Mouse (Mus musculus) limb, embryonic 13.5 days (tissue): Measurements from ENCODE around the gene Hoxd4. TPM values are rescaled to one million over a fixed set of nuclear protein-coding genes. Genes with fewer than 3 reads are reported as not detected.
A peak's percentile ranks its signal among the peaks of the same experiment; 100 is the strongest.

ENCODE experiments used
- ATAC-seq: fragments of 200-750 bp; cut with Nextera tagmentation; 2 replicates; pipeline ENCODE4 v1.8.0; 2017; ENCODE audit warnings: low read depth, moderate number of reproducible peaks, moderate TSS enrichment; ENCODE audit not compliant: low FRiP score
- H3K27ac ChIP-seq: fragments of 300-500 bp; sonication (generic); 2 replicates; pipeline ENCODE4 v1.5.1; 2015; ENCODE audit warnings: inconsistent platforms, mild to moderate bottlenecking, moderate library complexity
- H3K27me3 ChIP-seq: fragments of 300-500 bp; sonication (generic); 2 replicates; pipeline ENCODE4 v1.6.1; 2015; ENCODE audit warnings: mild to moderate bottlenecking, inconsistent platforms
- H3K36me3 ChIP-seq: fragments of 300-500 bp; sonication (generic); 2 replicates; pipeline ENCODE4 v1.6.1; 2015; ENCODE audit warnings: inconsistent platforms, mild to moderate bottlenecking, moderate library complexity
- H3K4me1 ChIP-seq: fragments of 300-500 bp; sonication (generic); 2 replicates; pipeline ENCODE4 v1.6.1; 2015; ENCODE audit warnings: inconsistent platforms
- H3K4me2 ChIP-seq: fragments of 300-500 bp; sonication (generic); replicated peaks from 2 replicates; pipeline ENCODE4 v1.6.1; 2015; ENCODE audit warnings: inconsistent platforms, mild to moderate bottlenecking, moderate library complexity
- H3K4me3 ChIP-seq: fragments of 300-500 bp; sonication (generic); 2 replicates; pipeline ENCODE4 v1.5.1; 2015; ENCODE audit warnings: moderate library complexity, mild to moderate bottlenecking, inconsistent platforms
- H3K9ac ChIP-seq: fragments of 300-500 bp; sonication (generic); 2 replicates; pipeline ENCODE4 v1.6.1; 2015; ENCODE audit warnings: mild to moderate bottlenecking, inconsistent platforms
- H3K9me3 ChIP-seq: fragments of 300-500 bp; sonication (generic); 2 replicates; pipeline ENCODE4 v1.6.1; 2016; ENCODE audit warnings: inconsistent platforms
- WGBS: fragments of 180-500 bp; shearing (Covaris S2); methylation state at CpG from one replicate; pipeline ENCODE4 v1.1.7; 2015; 5-methylcytosine and 5-hydroxymethylcytosine counted together
- polyA plus RNA-seq: library from polyadenylated mRNA; unstranded; fragments of >200 nt; fragmentation: Nextera tagmentation; extraction: Ambion mirVana; gene quantifications from 2 replicates; pipeline ENCODE4 v1.2.1, GENCODE M21; 2015

Gene Hoxd4
- polyA plus RNA-seq, 1 experiment from 2014 or later, result 0.55 TPM

DNA sequence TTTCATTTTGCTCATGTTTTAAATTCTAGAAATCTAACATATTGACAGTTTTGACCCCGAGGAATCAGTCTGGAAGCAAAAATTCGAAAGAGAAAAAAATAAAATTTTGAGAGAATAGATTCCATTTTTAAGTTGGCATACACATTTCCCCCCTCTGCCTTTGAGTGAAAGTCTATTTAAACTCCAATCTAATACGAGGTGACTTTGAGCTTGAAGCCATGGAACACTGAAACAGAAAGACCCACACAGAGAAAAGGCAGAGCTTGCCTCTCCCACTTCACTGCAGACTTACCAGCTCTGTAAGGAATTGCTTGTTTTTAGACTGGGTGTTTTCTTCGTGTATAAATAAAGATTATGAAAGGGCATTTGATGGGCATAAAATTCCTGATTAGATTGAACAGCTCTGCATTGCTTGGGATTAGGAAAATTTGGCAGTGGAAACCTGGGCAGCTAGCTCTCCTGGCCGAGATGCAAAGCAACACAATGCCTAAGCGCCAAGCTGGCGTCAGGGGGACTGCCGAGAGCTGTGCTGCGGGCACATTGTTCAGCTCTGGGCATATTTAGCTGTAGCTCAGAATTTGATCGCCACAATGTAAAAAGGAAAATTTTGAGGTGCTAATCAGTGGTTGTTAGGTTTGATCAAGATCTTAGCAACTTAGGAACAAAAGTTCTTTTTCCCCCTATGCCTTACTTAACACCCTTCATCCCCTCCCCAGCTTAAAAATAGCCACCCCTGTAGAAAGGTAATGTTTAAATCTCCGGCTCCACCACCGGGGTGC lies 22.7 kb upstream of the Hoxd4 start:
- Histone ChIP-seq H3K9ac (peak overlapping the region; percentile 98), H3K36me3 (peaks cover 21% of the 10 kb centered on the region; the same call in 1 of the 2 replicates), H3K9me3 (no peaks in the 10 kb centered on the region), H3K27ac (peak overlapping the region; percentile 93), H3K4me1 (peaks cover 42% of the 10 kb centered on the region), H3K27me3 (peaks cover 46% of the 10 kb centered on the region), H3K4me3 (peak overlapping the region; percentile 79), H3K4me2 (peak overlapping the region; percentile 77)
- ATAC-seq, result no peak
- 7% methylated on average over 12 of the region's 12 CpGs for WGBS

DNA sequence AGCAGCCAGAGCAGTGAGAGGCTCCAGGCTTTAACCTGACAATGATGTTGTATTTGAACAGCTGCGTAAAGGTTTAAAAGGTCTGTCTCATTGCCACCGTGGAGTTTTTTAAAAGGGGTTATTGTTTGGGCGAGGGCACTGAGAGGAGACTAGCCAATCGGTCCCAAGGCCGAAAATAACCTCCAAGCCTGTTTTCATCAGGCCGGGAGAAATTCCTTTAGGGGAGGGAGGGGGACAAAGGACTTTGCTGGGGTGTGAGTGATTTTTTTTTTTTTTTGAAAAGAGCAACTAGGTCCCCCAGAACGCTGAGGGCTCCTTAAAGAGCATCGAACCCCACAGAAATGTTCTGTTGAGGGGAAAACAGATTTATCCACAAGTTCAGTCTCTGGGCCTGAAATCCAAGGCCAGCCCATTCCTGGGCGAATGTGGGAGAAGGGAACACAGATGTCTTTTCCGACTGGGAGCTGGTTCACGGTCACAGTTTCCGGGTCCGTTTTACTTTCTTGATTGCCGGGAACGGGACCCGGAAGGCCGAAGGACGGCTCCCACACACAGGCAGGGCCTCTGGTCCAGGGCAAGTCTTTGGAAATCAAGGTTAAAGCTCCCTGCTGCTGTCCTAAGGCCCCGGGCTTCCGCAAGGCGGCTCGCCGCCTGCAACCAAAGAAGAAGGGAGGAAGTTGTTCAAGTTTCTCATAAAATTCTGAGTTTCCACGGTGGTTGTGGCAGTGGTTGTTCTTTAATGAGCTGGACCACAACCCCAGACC lies 22.0 kb upstream of the Hoxd4 start:
- H3K36me3 ChIP-seq, result peaks cover 16% of the 10 kb centered on the region; the same call in 1 of the 2 replicates
- ATAC-seq, result no peak
- 3% methylated on average over 24 of the region's 24 CpGs for WGBS
- peak overlapping the region; percentile 93 for H3K27ac ChIP-seq
- H3K4me2 ChIP-seq, result peak overlapping the region; percentile 77
- H3K9me3 ChIP-seq, result no peaks in the 10 kb centered on the region
- peaks cover 40% of the 10 kb centered on the region for H3K27me3 ChIP-seq
- H3K4me1 ChIP-seq, result peaks cover 45% of the 10 kb centered on the region
- H3K4me3 ChIP-seq, result peak overlapping the region; percentile 79
- H3K9ac ChIP-seq, result peak overlapping the region; percentile 98

DNA sequence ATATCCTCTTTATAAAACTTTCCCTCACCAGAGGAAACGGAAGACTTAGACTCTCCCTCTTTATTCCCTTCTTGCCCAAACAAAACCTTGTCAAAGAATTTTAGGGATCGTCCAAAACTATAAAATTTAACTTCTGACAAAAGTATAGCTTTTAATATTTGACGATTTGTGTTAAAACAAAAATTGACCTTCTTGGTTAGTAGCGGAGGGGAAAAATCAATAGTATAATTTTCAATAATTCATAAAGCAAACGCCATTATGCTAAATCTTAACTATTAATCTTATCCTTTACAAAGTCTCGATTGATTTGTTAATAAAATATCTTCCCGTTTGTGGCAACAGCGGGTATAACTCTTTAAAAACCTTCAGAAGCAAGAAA lies 21.4 kb upstream of the Hoxd4 start:
- Histone ChIP-seq H3K9ac (peak overlapping the region; percentile 98), H3K4me3 (peak overlapping the region; percentile 79), H3K27me3 (peaks cover 41% of the 10 kb centered on the region), H3K36me3 (peaks cover 16% of the 10 kb centered on the region; the same call in 1 of the 2 replicates), H3K9me3 (no peaks in the 10 kb centered on the region), H3K27ac (peak overlapping the region; percentile 95), H3K4me1 (peaks cover 51% of the 10 kb centered on the region), H3K4me2 (peak overlapping the region; percentile 91)
- no peak for ATAC-seq
- WGBS, result 8% methylated on average over 8 of the region's 8 CpGs

DNA sequence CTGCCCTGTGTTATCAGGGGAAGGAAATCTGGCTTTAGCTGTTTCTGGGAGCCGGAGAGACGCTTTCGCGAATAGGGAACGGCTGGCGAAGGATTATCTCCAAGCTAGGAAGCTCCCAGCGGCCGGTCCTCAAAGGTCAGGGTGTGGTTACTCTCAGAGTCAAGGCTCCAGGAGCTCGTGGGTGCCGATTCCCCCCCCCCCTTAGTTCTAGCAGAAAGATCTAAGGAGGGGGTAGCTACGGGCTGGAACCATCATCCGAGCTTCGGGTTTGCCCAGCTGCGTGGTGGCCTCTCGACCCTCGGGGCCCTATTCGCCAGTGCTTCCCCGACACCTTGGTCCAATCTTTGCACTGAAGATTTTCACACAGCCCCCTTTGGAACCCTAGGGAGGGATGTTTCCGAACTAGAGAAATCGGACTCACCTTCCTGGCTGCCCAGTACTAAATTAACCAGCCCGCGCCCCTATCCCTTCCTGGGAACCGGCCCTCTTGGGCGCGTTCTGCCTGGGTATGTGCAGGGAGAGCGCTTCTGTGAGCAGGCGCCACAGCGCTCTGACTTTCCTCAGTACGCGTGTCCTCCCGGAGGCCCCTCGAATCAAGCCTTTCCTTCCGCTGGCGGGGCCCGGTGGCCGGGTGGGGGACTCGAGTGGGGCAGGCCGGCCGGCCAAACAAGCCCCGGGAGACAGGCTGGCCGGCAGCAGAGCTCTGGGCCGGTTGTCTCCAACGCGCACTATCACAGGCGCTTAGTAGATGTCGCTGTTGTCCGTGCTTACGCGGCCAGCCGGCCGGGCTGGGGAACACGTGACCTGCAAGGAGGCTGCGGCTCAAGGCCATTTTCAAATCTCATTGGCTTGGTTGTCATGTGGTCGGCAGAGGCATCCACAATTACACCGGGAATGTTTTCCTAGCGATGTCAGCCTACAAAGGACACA lies 20.4 kb upstream of the Hoxd4 start, which contains the start of gene Hoxd10:
Gene Hoxd10 (plus strand): TSS at position 903 of the 930 bp plus-strand sequence.
- H3K27ac ChIP-seq, result peak within 1 kb of the TSS; percentile 95
- peaks cover 16% of the 10 kb centered on the region; the same call in 1 of the 2 replicates for H3K36me3 ChIP-seq
- H3K27me3 ChIP-seq, result peaks cover 49% of the 10 kb centered on the region
- H3K4me1 ChIP-seq, result peaks cover 60% of the 10 kb centered on the region
- H3K9me3 ChIP-seq, result no peaks in the 10 kb centered on the region
- H3K9ac ChIP-seq, result peak within 1 kb of the TSS; percentile 92
- H3K4me2 ChIP-seq, result peak within 1 kb of the TSS; percentile 91
- H3K4me3 ChIP-seq, result peak within 1 kb of the TSS; percentile 60
- WGBS, result 2% methylated on average over 56 of the region's 56 CpGs
- peak; percentile 88 for ATAC-seq

DNA sequence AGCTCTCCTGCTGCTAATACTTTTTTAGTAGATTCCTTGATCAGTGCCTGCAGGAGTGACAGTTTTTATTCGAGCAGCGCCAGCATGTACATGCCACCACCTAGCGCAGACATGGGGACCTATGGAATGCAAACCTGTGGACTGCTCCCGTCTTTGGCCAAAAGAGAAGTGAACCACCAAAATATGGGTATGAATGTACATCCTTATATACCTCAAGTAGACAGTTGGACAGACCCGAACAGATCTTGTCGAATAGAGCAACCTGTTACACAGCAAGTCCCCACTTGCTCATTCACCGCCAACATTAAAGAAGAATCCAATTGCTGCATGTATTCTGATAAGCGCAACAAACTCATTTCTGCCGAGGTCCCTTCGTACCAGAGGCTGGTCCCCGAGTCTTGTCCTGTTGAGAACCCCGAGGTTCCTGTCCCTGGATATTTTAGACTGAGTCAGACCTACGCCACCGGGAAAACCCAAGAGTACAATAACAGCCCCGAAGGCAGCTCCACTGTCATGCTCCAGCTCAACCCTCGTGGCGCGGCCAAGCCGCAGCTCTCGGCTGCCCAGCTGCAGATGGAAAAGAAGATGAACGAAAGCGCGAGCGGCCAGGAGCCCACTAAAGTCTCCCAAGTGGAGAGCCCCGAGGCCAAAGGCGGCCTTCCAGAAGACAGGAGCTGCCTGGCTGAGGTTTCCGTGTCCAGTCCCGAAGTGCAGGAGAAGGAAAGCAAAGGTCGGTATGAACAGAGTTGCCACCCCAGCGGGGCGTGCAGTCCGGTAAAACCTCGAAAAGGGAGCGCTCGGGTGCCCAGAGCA lies 19.5 kb upstream of the Hoxd4 start:
- Histone ChIP-seq H3K36me3 (peaks cover 16% of the 10 kb centered on the region; the same call in 1 of the 2 replicates), H3K9ac (peak overlapping the region; percentile 92), H3K27me3 (peaks cover 48% of the 10 kb centered on the region), H3K4me3 (peak overlapping the region; percentile 60), H3K27ac (peak overlapping the region; percentile 95), H3K4me2 (peak overlapping the region; percentile 91), H3K4me1 (peaks cover 66% of the 10 kb centered on the region), H3K9me3 (no peaks in the 10 kb centered on the region)
- WGBS, result 3% methylated on average over 35 of the region's 35 CpGs
- no peak for ATAC-seq

DNA sequence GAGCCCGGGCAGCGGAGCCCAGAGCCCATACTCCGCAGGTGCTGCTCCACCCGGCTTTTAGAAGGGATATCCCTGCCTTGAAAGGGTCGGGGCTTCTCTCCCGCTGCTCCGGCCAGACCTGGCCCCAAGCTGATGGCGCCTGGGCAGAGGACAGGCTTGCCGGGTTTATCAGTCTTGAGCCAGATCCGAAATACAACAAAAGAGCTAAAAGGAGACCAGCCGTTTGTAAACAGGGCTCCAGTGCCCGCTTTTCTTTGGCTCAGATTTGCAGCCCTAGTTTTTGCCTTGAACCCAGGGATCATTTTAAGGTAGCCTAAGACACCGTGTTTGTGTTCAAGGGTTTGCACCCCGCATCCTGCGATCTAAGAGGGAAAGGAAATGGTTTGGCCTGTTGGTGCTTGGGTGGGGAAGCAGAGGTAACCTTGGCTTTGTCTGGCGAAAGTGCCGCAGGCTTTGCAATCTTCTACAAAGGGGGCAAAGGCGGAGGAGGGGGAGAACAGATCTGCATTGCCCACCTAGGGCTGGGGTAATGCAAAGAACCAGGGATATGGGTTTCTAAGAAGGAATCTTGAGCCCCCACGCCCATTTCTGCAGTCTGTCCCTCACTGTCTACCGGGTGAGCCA lies 18.8 kb upstream of the Hoxd4 start:
- Histone ChIP-seq H3K4me1 (peaks cover 64% of the 10 kb centered on the region), H3K4me3 (peak overlapping the region; percentile 60), H3K4me2 (peak overlapping the region; percentile 91), H3K9me3 (no peaks in the 10 kb centered on the region), H3K27me3 (peaks cover 52% of the 10 kb centered on the region), H3K27ac (peak overlapping the region; percentile 95), H3K9ac (peak overlapping the region; percentile 92), H3K36me3 (peaks cover 13% of the 10 kb centered on the region; the same call in 1 of the 2 replicates)
- WGBS, result 5% methylated on average over 20 of the region's 20 CpGs
- ATAC-seq, result no peak

DNA sequence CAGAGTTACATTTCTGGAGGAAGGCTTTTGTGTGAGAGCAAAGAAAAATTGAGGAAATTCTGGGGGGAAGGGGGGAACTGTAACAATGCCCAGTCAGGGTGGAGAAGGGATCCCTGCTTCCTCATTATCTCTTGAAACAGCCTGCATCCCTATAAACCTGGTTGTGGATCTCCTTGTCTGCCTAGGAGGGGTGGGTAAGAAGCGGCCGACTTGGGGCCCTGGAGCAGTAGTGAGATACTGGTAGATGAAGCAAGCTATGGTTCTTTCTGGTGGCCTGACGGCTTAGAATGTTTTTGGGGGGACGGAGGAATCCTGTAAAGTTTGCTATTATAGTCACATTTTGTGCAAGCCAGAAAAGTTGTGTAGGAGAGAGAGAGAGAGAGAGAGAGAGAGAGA lies 18.3 kb upstream of the Hoxd4 start:
- ATAC-seq, result no peak
- peak overlapping the region; percentile 60 for H3K4me3 ChIP-seq
- H3K27me3 ChIP-seq, result peaks cover 55% of the 10 kb centered on the region
- peaks cover 61% of the 10 kb centered on the region for H3K4me1 ChIP-seq
- H3K4me2 ChIP-seq, result peak overlapping the region; percentile 91
- WGBS, result 15% methylated on average over 4 of the region's 4 CpGs
- no peaks in the 10 kb centered on the region for H3K9me3 ChIP-seq
- H3K27ac ChIP-seq, result peak overlapping the region; percentile 95
- H3K36me3 ChIP-seq, result peaks cover 13% of the 10 kb centered on the region; the same call in 1 of the 2 replicates
- H3K9ac ChIP-seq, result peak overlapping the region; percentile 92

DNA sequence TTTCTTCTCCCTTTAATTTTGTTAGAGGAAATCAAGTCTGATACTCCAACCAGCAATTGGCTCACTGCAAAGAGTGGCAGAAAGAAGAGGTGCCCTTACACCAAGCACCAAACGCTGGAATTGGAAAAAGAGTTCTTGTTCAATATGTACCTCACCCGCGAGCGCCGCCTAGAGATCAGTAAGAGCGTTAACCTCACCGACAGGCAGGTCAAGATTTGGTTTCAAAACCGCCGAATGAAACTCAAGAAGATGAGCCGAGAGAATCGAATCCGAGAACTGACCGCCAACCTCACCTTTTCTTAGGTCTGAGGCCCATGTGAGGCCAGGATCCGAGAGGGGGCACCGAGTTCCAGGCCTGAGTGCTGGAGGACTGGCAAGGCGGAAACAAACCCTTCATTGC lies 17.7 kb upstream of the Hoxd4 start:
- Histone ChIP-seq H3K36me3 (peaks cover 13% of the 10 kb centered on the region; the same call in 1 of the 2 replicates), H3K4me1 (peaks cover 64% of the 10 kb centered on the region), H3K4me2 (peak overlapping the region; percentile 91), H3K4me3 (peak overlapping the region; percentile 60), H3K27ac (peak overlapping the region; percentile 39; the same call in 1 of the 2 replicates), H3K9me3 (no peaks in the 10 kb centered on the region), H3K27me3 (peaks cover 53% of the 10 kb centered on the region), H3K9ac (peak overlapping the region; percentile 92)
- no peak for ATAC-seq
- 9% methylated on average over 16 of the region's 16 CpGs for WGBS

DNA sequence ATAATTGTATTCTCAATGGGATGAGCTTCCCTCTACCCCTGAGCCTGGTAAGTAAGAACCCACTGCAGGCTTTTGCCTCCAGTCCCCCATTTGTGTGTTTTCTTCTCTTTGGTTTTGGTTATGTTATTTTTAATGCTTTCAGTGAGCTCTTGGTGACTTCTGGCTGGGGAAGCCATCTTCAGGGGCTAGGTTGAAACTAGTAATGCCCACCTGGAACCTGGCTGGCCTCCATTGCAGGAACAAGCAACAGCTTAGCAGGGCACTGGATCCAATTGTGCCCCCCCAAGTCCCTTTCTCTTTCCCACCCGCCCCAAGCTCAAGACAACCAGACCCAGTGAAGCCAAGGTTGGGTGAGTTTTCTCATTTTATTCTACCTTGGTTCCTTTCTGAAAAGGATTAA lies 16.3 kb upstream of the Hoxd4 start:
- Histone ChIP-seq H3K9me3 (no peaks in the 10 kb centered on the region), H3K27me3 (peaks cover 62% of the 10 kb centered on the region), H3K27ac (peak overlapping the region; percentile 81), H3K36me3 (peaks cover 13% of the 10 kb centered on the region; the same call in 1 of the 2 replicates), H3K4me3 (peak overlapping the region; percentile 60), H3K4me1 (peaks cover 72% of the 10 kb centered on the region), H3K9ac (peak overlapping the region; percentile 90), H3K4me2 (peak overlapping the region; percentile 91)
- ATAC-seq, result no peak
- WGBS, result 24% methylated on average over 1 of the region's 1 CpGs

DNA sequence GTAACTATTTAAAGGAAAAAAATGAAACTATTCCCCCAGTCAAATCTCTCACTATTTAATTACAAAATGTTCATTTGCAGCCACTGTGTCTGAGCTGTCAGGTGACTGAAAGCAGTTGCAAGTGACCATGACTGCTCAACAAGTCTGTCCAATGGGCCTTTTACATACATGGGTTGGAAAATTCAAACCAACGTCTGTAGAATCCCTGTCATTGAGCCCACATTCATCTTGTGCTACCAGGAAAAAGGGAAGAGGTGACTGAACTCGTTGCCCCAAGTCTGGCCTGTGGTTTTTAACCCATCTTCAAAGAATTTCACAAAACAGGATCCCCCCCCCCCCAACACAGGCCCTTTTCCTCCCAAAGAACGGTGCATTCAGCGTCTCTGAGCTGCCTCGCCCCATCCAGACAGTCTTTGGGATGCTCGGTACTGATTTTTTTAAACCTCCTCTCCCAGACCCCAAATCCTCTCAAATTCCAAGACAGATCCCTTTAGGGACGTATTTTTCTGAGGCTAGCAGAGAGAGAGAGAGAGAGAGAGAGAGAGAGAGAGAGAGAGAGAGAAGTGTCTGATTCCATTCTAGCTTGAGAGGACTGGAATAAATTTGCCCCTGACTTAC lies 15.8 kb upstream of the Hoxd4 start:
- WGBS, result 18% methylated on average over 7 of the region's 7 CpGs
- peaks cover 78% of the 10 kb centered on the region for H3K4me1 ChIP-seq
- H3K9ac ChIP-seq, result peak overlapping the region; percentile 90
- peak overlapping the region; percentile 81 for H3K27ac ChIP-seq
- ATAC-seq, result no peak
- H3K9me3 ChIP-seq, result no peaks in the 10 kb centered on the region
- H3K27me3 ChIP-seq, result peaks cover 67% of the 10 kb centered on the region
- H3K4me2 ChIP-seq, result peak overlapping the region; percentile 91
- H3K4me3 ChIP-seq, result peak overlapping the region; percentile 60
- H3K36me3 ChIP-seq, result peaks cover 13% of the 10 kb centered on the region; the same call in 1 of the 2 replicates
